Mouse (Mus musculus): ENCODE data around the gene Mtg2.

DNA sequence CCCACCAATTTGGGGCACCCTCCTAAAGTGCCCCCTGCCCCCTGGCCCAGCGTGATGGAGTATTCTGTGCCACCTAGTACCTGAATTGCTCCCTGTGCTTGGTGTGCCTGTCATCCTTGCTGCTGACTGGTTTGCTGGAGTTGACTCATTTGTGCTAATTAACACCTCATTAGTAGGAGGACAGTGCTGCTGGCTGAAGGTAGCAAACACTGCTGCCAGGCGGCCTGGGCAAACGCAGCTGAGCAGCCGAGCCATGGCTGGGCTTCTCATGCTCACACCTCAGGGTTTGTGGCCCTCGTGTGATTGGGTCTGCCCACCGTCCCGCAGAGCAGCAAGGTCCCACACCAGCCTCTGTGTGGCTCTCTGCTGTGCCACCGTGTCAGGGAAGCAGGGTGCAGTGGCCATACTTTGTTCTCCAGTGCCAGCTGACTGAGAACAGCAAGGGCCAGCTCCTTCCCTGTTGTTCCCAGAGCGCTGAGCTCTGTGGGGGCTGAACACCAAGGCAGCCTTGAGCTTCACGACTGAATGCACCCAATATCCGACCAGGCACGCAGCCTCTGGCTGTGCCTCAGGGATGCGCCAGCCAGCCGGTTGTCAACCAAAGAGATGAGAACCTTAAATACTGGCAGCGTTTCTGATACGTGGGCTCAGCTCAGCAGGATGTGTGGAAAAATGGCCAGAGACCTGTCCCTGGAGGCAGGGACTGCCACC lies 15.7 kb downstream of the Mtg2 start:
- TF ChIP-seq POLR2A (IDR thresholded peaks at IDR 0.05; ENCODE audit: insufficient read length, low read depth) (no peak), MAX (IDR thresholded peaks at IDR 0.05; ENCODE audit: low read depth) (no peak), REST (IDR thresholded peaks at IDR 0.05; ENCODE audit: insufficient read depth, insufficient read length) (no peak), MYOG (IDR thresholded peaks at IDR 0.05; ENCODE audit: control insufficient read depth in 1 of 3, insufficient read depth in 1 of 3, insufficient read length in 2 of 3, low read depth in 2 of 3) (no peak), CEBPB (IDR thresholded peaks at IDR 0.05; ENCODE audit: insufficient read depth, poor library complexity, severe bottlenecking) (no peak), MYOD1 (IDR thresholded peaks at IDR 0.05; ENCODE audit: control insufficient read depth in 1 of 3, insufficient read length in 2 of 3, low read depth in 2 of 3) (no peak), TCF12 (IDR thresholded peaks at IDR 0.05; ENCODE audit: insufficient read depth, poor library complexity, severe bottlenecking) (no peak), USF1 (IDR thresholded peaks at IDR 0.05; ENCODE audit: low read depth) (no peak), E2F4 (IDR thresholded peaks at IDR 0.05; ENCODE audit: insufficient read depth) (no peak), SRF (IDR thresholded peaks at IDR 0.05; ENCODE audit: control insufficient read depth, insufficient read length, low read depth) (no peak)
